Mouse (Mus musculus): Measurements from ENCODE around the gene Dync1i1. TPM values are rescaled to one million over a fixed set of nuclear protein-coding genes. Genes with fewer than 3 reads are reported as not detected.

Dync1i1 gene
- total and polyA plus RNA-seq, 2 experiments from 2014 or later, result 0.96 to 2.2 TPM

GRCm38 (mm10) chr6:5752128-5752527 is 26.7 kb downstream of the Dync1i1 start:
- H3K9me3 ChIP-seq (replicated peaks; ENCODE audit: control insufficient read depth, low read length), result 0 out of 2 replicates have a peak, but pooled peaks cover 2% of the 10 kb centered on the region
- H3K4me2 ChIP-seq (ENCODE audit: low read depth, low read length), result no peak overlapping the region
- no peaks in the 10 kb centered on the region for H3K36me3 ChIP-seq (replicated peaks; ENCODE audit: control insufficient read depth, insufficient read depth, low read length)
- WGBS, result 66% methylated on average over 16 of the region's 16 CpGs
- no peak overlapping the region for H3K27ac ChIP-seq (ENCODE audit: low read depth)
- ATAC-seq (ENCODE audit: insufficient read depth, low read depth) (no peak), DNase-seq (ENCODE audit: low spot score) (no peak)
- no peaks in the 10 kb centered on the region for H3K27me3 ChIP-seq (ENCODE audit: control insufficient read depth, insufficient read depth, low read length)
- H3K4me1 ChIP-seq (ENCODE audit: control insufficient read depth, insufficient read depth), result no peaks in the 10 kb centered on the region
- no peak overlapping the region for H3K4me3 ChIP-seq (ENCODE audit: low read depth, low read length)
- no peak overlapping the region for H3K9ac ChIP-seq (replicated peaks; ENCODE audit: low read depth, low read length)
- TF ChIP-seq EP300 (IDR thresholded peaks at IDR 0.05; ENCODE audit: low read depth) (no peak), CTCF (IDR thresholded peaks at IDR 0.05; ENCODE audit: low read depth) (no peak)

- Histone ChIP-seq H3K27me3 (ENCODE audit: control insufficient read depth, insufficient read depth, low read length) (no peaks in the 10 kb centered on the region), H3K9me3 (replicated peaks; ENCODE audit: control insufficient read depth, low read length) (no peaks in the 10 kb centered on the region), H3K4me2 (ENCODE audit: low read depth, low read length) (no peak overlapping the region), H3K9ac (replicated peaks; ENCODE audit: low read depth, low read length) (no peak overlapping the region), H3K27ac (ENCODE audit: low read depth) (no peak overlapping the region), H3K4me3 (ENCODE audit: low read depth, low read length) (no peak overlapping the region), H3K4me1 (ENCODE audit: control insufficient read depth, insufficient read depth) (no peaks in the 10 kb centered on the region), H3K36me3 (replicated peaks; ENCODE audit: control insufficient read depth, insufficient read depth, low read length) (no peaks in the 10 kb centered on the region)
- no peak for DNase-seq (ENCODE audit: low spot score)
- ATAC-seq (ENCODE audit: insufficient read depth, low read depth), result no peak
- WGBS, result 69% methylated on average over 5 of the region's 5 CpGs
- TF ChIP-seq CTCF (IDR thresholded peaks at IDR 0.05; ENCODE audit: low read depth) (no peak), EP300 (IDR thresholded peaks at IDR 0.05; ENCODE audit: low read depth) (no peak)
Measured at GRCm38 (mm10) chr6:5752617-5753016, 27.2 kb downstream of the Dync1i1 start.

GRCm38 (mm10) chr6:5756509-5757130 is 31.2 kb downstream of the Dync1i1 start:
- no peaks in the 10 kb centered on the region for H3K36me3 ChIP-seq (replicated peaks; ENCODE audit: control insufficient read depth, insufficient read depth, low read length)
- H3K4me3 ChIP-seq (ENCODE audit: low read depth, low read length), result no peak overlapping the region
- no peak for DNase-seq (ENCODE audit: low spot score)
- H3K9ac ChIP-seq (replicated peaks; ENCODE audit: low read depth, low read length), result no peak overlapping the region
- no peaks in the 10 kb centered on the region for H3K4me1 ChIP-seq (ENCODE audit: control insufficient read depth, insufficient read depth)
- H3K4me2 ChIP-seq (ENCODE audit: low read depth, low read length), result no peak overlapping the region
- H3K9me3 ChIP-seq (replicated peaks; ENCODE audit: control insufficient read depth, low read length), result no peaks in the 10 kb centered on the region
- no peak for TF ChIP-seq EP300 (IDR thresholded peaks at IDR 0.05; ENCODE audit: low read depth)
- no peak for TF ChIP-seq CTCF (IDR thresholded peaks at IDR 0.05; ENCODE audit: low read depth)
- no peak for ATAC-seq (ENCODE audit: insufficient read depth, low read depth)
- H3K27me3 ChIP-seq (ENCODE audit: control insufficient read depth, insufficient read depth, low read length), result no peaks in the 10 kb centered on the region
- no peak overlapping the region for H3K27ac ChIP-seq (ENCODE audit: low read depth)
- WGBS, result 76% methylated on average over 5 of the region's 5 CpGs

- Histone ChIP-seq H3K27ac (ENCODE audit: low read depth) (no peak overlapping the region), H3K27me3 (ENCODE audit: control insufficient read depth, insufficient read depth, low read length) (no peaks in the 10 kb centered on the region), H3K36me3 (replicated peaks; ENCODE audit: control insufficient read depth, insufficient read depth, low read length) (no peaks in the 10 kb centered on the region), H3K9me3 (replicated peaks; ENCODE audit: control insufficient read depth, low read length) (no peaks in the 10 kb centered on the region), H3K9ac (replicated peaks; ENCODE audit: low read depth, low read length) (no peak overlapping the region), H3K4me3 (ENCODE audit: low read depth, low read length) (no peak overlapping the region), H3K4me1 (ENCODE audit: control insufficient read depth, insufficient read depth) (no peaks in the 10 kb centered on the region), H3K4me2 (ENCODE audit: low read depth, low read length) (no peak overlapping the region)
- WGBS, result 44% methylated on average over 2 of the region's 2 CpGs
- TF ChIP-seq CTCF (IDR thresholded peaks at IDR 0.05; ENCODE audit: low read depth) (no peak), EP300 (IDR thresholded peaks at IDR 0.05; ENCODE audit: low read depth) (no peak)
- ATAC-seq (ENCODE audit: insufficient read depth, low read depth) (no peak), DNase-seq (ENCODE audit: low spot score) (no peak)
Measured at GRCm38 (mm10) chr6:5762943-5763342, 37.5 kb downstream of the Dync1i1 start.

GRCm38 (mm10) chr6:5768576-5768975 is 43.1 kb downstream of the Dync1i1 start:
- 55% methylated on average over 1 of the region's 1 CpGs for WGBS
- no peaks in the 10 kb centered on the region for H3K27me3 ChIP-seq (ENCODE audit: control insufficient read depth, insufficient read depth, low read length)
- no peak overlapping the region for H3K9ac ChIP-seq (replicated peaks; ENCODE audit: low read depth, low read length)
- H3K4me3 ChIP-seq (ENCODE audit: low read depth, low read length), result no peak overlapping the region
- H3K4me1 ChIP-seq (ENCODE audit: control insufficient read depth, insufficient read depth), result no peaks in the 10 kb centered on the region
- H3K9me3 ChIP-seq (replicated peaks; ENCODE audit: control insufficient read depth, low read length), result no peaks in the 10 kb centered on the region
- ATAC-seq (ENCODE audit: insufficient read depth, low read depth) (no peak), DNase-seq (ENCODE audit: low spot score) (no peak)
- TF ChIP-seq CTCF (IDR thresholded peaks at IDR 0.05; ENCODE audit: low read depth) (no peak), EP300 (IDR thresholded peaks at IDR 0.05; ENCODE audit: low read depth) (no peak)
- H3K36me3 ChIP-seq (replicated peaks; ENCODE audit: control insufficient read depth, insufficient read depth, low read length), result no peaks in the 10 kb centered on the region
- no peak overlapping the region for H3K27ac ChIP-seq (ENCODE audit: low read depth)
- no peak overlapping the region for H3K4me2 ChIP-seq (ENCODE audit: low read depth, low read length)

- no peak overlapping the region for H3K9ac ChIP-seq (replicated peaks; ENCODE audit: low read depth, low read length)
- H3K27me3 ChIP-seq (ENCODE audit: control insufficient read depth, insufficient read depth, low read length), result no peaks in the 10 kb centered on the region
- H3K9me3 ChIP-seq (replicated peaks; ENCODE audit: control insufficient read depth, low read length), result no peaks in the 10 kb centered on the region
- no peak overlapping the region for H3K4me2 ChIP-seq (ENCODE audit: low read depth, low read length)
- TF ChIP-seq EP300 (IDR thresholded peaks at IDR 0.05; ENCODE audit: low read depth) (no peak), CTCF (IDR thresholded peaks at IDR 0.05; ENCODE audit: low read depth) (no peak)
- ATAC-seq (ENCODE audit: insufficient read depth, low read depth), result no peak
- no peaks in the 10 kb centered on the region for H3K4me1 ChIP-seq (ENCODE audit: control insufficient read depth, insufficient read depth)
- WGBS, result 81% methylated on average over 4 of the region's 4 CpGs
- H3K4me3 ChIP-seq (ENCODE audit: low read depth, low read length), result no peak overlapping the region
- no peaks in the 10 kb centered on the region for H3K36me3 ChIP-seq (replicated peaks; ENCODE audit: control insufficient read depth, insufficient read depth, low read length)
- DNase-seq (ENCODE audit: low spot score), result no peak
- no peak overlapping the region for H3K27ac ChIP-seq (ENCODE audit: low read depth)
Measured at GRCm38 (mm10) chr6:5770283-5770682, 44.8 kb downstream of the Dync1i1 start.

Measured in heart, postnatal 0 days (tissue).